In the genomic region with DNA sequence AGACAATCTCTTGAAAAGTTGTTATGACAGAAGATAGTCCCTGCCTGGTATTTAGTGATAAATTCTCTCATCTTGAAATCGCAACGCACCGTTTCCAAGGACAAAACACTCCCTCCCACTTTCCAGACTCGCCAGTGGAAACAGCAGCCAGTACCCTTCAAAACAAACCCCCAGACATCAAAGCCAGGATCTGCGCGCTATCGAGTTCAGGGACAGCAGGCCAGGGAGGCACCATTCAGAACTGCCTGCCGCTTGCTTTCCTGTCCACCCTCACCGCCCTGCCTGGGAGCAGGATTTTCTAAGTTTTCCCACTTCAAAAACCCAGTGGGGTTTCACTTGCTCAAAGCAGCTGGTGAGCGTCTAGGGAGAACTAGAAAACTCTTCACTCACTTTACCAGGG, we compare ENCODE assay signal across 13 mouse cellular contexts. TPM values are rescaled to one million over a fixed set of nuclear protein-coding genes. Genes with fewer than 3 reads are reported as not detected.
A peak's percentile ranks its signal among the peaks of the same experiment; 100 is the strongest.
DNase-seq lines count a peak whose midpoint lies in the region; ATAC-seq and TF ChIP-seq lines count a peak whose summit lies in the region.
"Had no signal": no experiment of that assay in that cellular context is flagged by ENCODE, and none has a peak within 500 bp of the region (broad histone marks: within the 10 kb centered on the region; RNA-seq: fewer than 3 reads in every experiment).

No protein-coding gene starts in this region.

- H3K27ac ChIP-seq in heart, embryonic 12.5 days (ENCODE audit: poor library complexity, severe bottlenecking), result peak overlapping the region; percentile 30
- no peak overlapping the region for H3K27ac ChIP-seq in heart, embryonic 10.5 days
- H3K27ac ChIP-seq in kidney, embryonic 16.5 days (ENCODE audit: low read length), result no peak overlapping the region
- no peak overlapping the region for H3K27ac ChIP-seq in ES-E14 (ENCODE audit: insufficient read depth, low read depth, low read length, poor library complexity, severe bottlenecking)
- no peak overlapping the region for H3K27ac ChIP-seq in embryonic facial prominence, embryonic 10.5 days (replicated peaks)
- H3K27ac ChIP-seq: left cerebral cortex, adult 2 months had no signal

- H3K4me2 ChIP-seq in heart, embryonic 12.5 days, result peak overlapping the region; percentile 45
- H3K4me2 ChIP-seq in kidney, embryonic 16.5 days (replicated peaks; ENCODE audit: low read depth, low read length), result peak overlapping the region; percentile 39

- 19% methylated on average over 10 of the region's 10 CpGs for WGBS in heart, embryonic 12.5 days
- 26% methylated on average over 10 of the region's 10 CpGs for WGBS in heart, embryonic 10.5 days
- 8% methylated on average over 10 of the region's 10 CpGs for WGBS in kidney, embryonic 16.5 days
- WGBS in embryonic facial prominence, embryonic 10.5 days, result 57% methylated on average over 10 of the region's 10 CpGs

- no peak for DNase-seq in heart, embryonic 10.5 days (ENCODE audit: low spot score)
- no peak for DNase-seq in kidney, postnatal 36 days
- no peak for DNase-seq in ES-E14 (ENCODE audit: low read depth, low spot score)
- peak; percentile 53 to 55 for DNase-seq in adrenal gland, postnatal 36 days
- DNase-seq in embryonic facial prominence, embryonic 10.5 days (ENCODE audit: low spot score), result no peak
- DNase-seq: cerebellum, adult 11 months; kidney, postnatal 14 days; lung, adult 2 months; retina, postnatal 1 day had no signal

- no peaks in the 10 kb centered on the region for H3K27me3 ChIP-seq in heart, embryonic 12.5 days (replicated peaks)
- peaks cover 5% of the 10 kb centered on the region; the same call in 1 of the 2 replicates for H3K27me3 ChIP-seq in heart, embryonic 10.5 days (ENCODE audit: insufficient read depth, poor library complexity, severe bottlenecking)
- H3K27me3 ChIP-seq in kidney, embryonic 16.5 days (ENCODE audit: insufficient read depth, low read length), result peaks cover 5% of the 10 kb centered on the region
- no peaks in the 10 kb centered on the region for H3K27me3 ChIP-seq in embryonic facial prominence, embryonic 10.5 days (replicated peaks; ENCODE audit: low read depth, poor library complexity, severe bottlenecking)

- H3K9ac ChIP-seq in heart, embryonic 12.5 days, result peak overlapping the region; percentile 40; the same call in 1 of the 2 replicates
- H3K9ac ChIP-seq in kidney, embryonic 16.5 days (replicated peaks; ENCODE audit: low read length), result no peak overlapping the region
- no peak overlapping the region for H3K9ac ChIP-seq in ES-E14 (ENCODE audit: insufficient read depth, low read depth, low read length, poor library complexity, severe bottlenecking)

- in situ Hi-C loops in ES-E14 (cut with MboI; ENCODE audit: low sequenced_read_pairs in 2 of 2, unreplicated experiment in 2 of 2), result no loop called here

- peak; percentile 58; the same call in 1 of the 2 replicates for ATAC-seq in heart, embryonic 12.5 days (ENCODE audit: insufficient number of reproducible peaks, low FRiP score)
- ATAC-seq in kidney, embryonic 16.5 days (ENCODE audit: low FRiP score, low TSS enrichment), result no peak
- ATAC-seq in erythroid progenitor cell, adult 5-6 weeks (replicated peaks; ENCODE audit: low FRiP score, poor library complexity, severe bottlenecking), result no peak

- H3K4me3 ChIP-seq in heart, embryonic 12.5 days, result no peak overlapping the region
- H3K4me3 ChIP-seq in heart, embryonic 10.5 days, result no peak overlapping the region
- H3K4me3 ChIP-seq in kidney, embryonic 16.5 days (ENCODE audit: low read length), result peak overlapping the region; percentile 16; the same call in 1 of the 2 replicates
- peak overlapping the region; percentile 14 to 48; a peak in 2 of 4 replicates for H3K4me3 ChIP-seq in ES-E14 (ENCODE audit: insufficient read depth in 1 of 2, low read depth in 1 of 2, low read length in 2 of 2, poor library complexity in 1 of 2, severe bottlenecking in 1 of 2)
- no peak overlapping the region for H3K4me3 ChIP-seq in embryonic facial prominence, embryonic 10.5 days
- H3K4me3 ChIP-seq: left cerebral cortex, adult 2 months had no signal

- no peaks in the 10 kb centered on the region for H3K9me3 ChIP-seq in heart, embryonic 12.5 days (replicated peaks)
- no peaks in the 10 kb centered on the region for H3K9me3 ChIP-seq in heart, embryonic 10.5 days
- H3K9me3 ChIP-seq in kidney, embryonic 16.5 days (ENCODE audit: low read length), result no peaks in the 10 kb centered on the region
- H3K9me3 ChIP-seq in ES-E14 (ENCODE audit: control insufficient read depth, insufficient read depth, low read depth, low read length), result no peaks in the 10 kb centered on the region
- no peaks in the 10 kb centered on the region for H3K9me3 ChIP-seq in embryonic facial prominence, embryonic 10.5 days

- H3K36me3 ChIP-seq in heart, embryonic 12.5 days, result peaks cover 13% of the 10 kb centered on the region
- H3K36me3 ChIP-seq in heart, embryonic 10.5 days, result peaks cover 21% of the 10 kb centered on the region
- no peaks in the 10 kb centered on the region for H3K36me3 ChIP-seq in kidney, embryonic 16.5 days (ENCODE audit: insufficient read depth, low read length)
- no peaks in the 10 kb centered on the region for H3K36me3 ChIP-seq in ES-E14 (ENCODE audit: control insufficient read depth, insufficient read depth, low read length, poor library complexity, severe bottlenecking)
- no peaks in the 10 kb centered on the region for H3K36me3 ChIP-seq in embryonic facial prominence, embryonic 10.5 days (replicated peaks)

- peaks cover 12% of the 10 kb centered on the region for H3K4me1 ChIP-seq in heart, embryonic 12.5 days (replicated peaks)
- peaks cover 6% of the 10 kb centered on the region for H3K4me1 ChIP-seq in heart, embryonic 10.5 days
- H3K4me1 ChIP-seq in kidney, embryonic 16.5 days (ENCODE audit: insufficient read depth, low read length), result peaks cover 10% of the 10 kb centered on the region
- no peaks in the 10 kb centered on the region for H3K4me1 ChIP-seq in ES-E14 (ENCODE audit: control insufficient read depth in 2 of 2, insufficient read depth in 2 of 2, low read length in 2 of 2, poor library complexity in 1 of 2)
- 0 out of 2 replicates have a peak, but pooled peaks cover 3% of the 10 kb centered on the region for H3K4me1 ChIP-seq in embryonic facial prominence, embryonic 10.5 days

TF ChIP-seq in ES-E14, 5 proteins besides CTCF, POLR2A, EP300 and RAD21:
- TF ChIP-seq HCFC1 (IDR thresholded peaks at IDR 0.05; ENCODE audit: borderline replicate concordance, insufficient read depth, low read length) (no peak), ZC3H11A (IDR thresholded peaks at IDR 0.05; ENCODE audit: borderline replicate concordance, low read depth, low read length) (no peak), ZNF384 (IDR thresholded peaks at IDR 0.05; ENCODE audit: low read depth, low read length) (no peak), MAFK (IDR thresholded peaks at IDR 0.05; ENCODE audit: insufficient read depth, low read depth, low read length) (no peak), CHD2 (IDR thresholded peaks at IDR 0.05; ENCODE audit: low read depth, low read length) (no peak)

RNA-seq across cellular contexts. Expression of a gene that starts 44.6 kb away (rescaled TPM):
- polyA plus RNA-seq in heart, embryonic 12.5 days (2016; fragmentation: Nextera tagmentation; extraction: Ambion mirVana), result 27.8 and 30.4 TPM in 2 replicates
- 20.6 and 21.6 TPM in 2 replicates for polyA plus RNA-seq in heart, embryonic 10.5 days (2016; fragmentation: Nextera tagmentation; extraction: Ambion mirVana)
- 19.2 and 19.7 TPM in 2 replicates for polyA plus RNA-seq in kidney, embryonic 16.5 days (2015; fragmentation: Nextera tagmentation; extraction: Ambion mirVana)
- 5.1 and 5.2 TPM in 2 replicates for total RNA-seq in ES-E14 (2012; rRNA removed)
- total RNA-seq in adrenal gland, postnatal 36 days (2021), result 10 to 100 TPM; 42.8 to 92.8 TPM
- 1.4 TPM in 1 of 2 replicates, not detected in the other for total RNA-seq in erythroid progenitor cell, adult 5-6 weeks (2015; ENCODE audit: low replicate concordance)
- total RNA-seq in erythroid progenitor cell, adult 5-6 weeks (2017; ENCODE audit: low replicate concordance), result 0.64 TPM in 1 of 2 replicates, not detected in the other
- polyA plus RNA-seq in embryonic facial prominence, embryonic 10.5 days (2016; fragmentation: Nextera tagmentation; extraction: Ambion mirVana), result 9.5 and 11.0 TPM in 2 replicates

Comparison
In these comparisons a context has a peak if more than half of its experiments do, and no peak if none do; other contexts are left out.
1. H3K4me3 ChIP-seq: peak in kidney, embryonic 16.5 days (single experiment) and ES-E14 (2 of 2); none in heart, embryonic 12.5 days (single experiment), heart, embryonic 10.5 days (single experiment) and embryonic facial prominence, embryonic 10.5 days (single experiment).
2. DNase-seq: peak in adrenal gland, postnatal 36 days (2 of 2); none in heart, embryonic 10.5 days (single experiment), kidney, postnatal 36 days (0 of 2), ES-E14 (single experiment) and embryonic facial prominence, embryonic 10.5 days (single experiment).